Mouse (Mus musculus) left cerebral cortex, postnatal 4 days (tissue): ENCODE results near the gene Gm11733. TPM values are rescaled to one million over a fixed set of nuclear protein-coding genes. Genes with fewer than 3 reads are reported as not detected.

Experiments
- DNase-seq: peaks from one replicate; pipeline ENCODE4 v3.0.0-alpha.2; 2022
- intact Hi-C: fragments of 180-260 bp; cut with DNase I; formaldehyde crosslinking; loops from one replicate; pipeline ENCODE4 v1.15.1; 2025
- total RNA-seq, 2 experiments: library from RNA; stranded (reverse); gene quantifications; 2 replicates each; pipeline ENCODE4 v1.2.3; 2021

The Gm11733 gene
- total RNA-seq, 2 experiments from 2014 or later = not detected

DNA sequence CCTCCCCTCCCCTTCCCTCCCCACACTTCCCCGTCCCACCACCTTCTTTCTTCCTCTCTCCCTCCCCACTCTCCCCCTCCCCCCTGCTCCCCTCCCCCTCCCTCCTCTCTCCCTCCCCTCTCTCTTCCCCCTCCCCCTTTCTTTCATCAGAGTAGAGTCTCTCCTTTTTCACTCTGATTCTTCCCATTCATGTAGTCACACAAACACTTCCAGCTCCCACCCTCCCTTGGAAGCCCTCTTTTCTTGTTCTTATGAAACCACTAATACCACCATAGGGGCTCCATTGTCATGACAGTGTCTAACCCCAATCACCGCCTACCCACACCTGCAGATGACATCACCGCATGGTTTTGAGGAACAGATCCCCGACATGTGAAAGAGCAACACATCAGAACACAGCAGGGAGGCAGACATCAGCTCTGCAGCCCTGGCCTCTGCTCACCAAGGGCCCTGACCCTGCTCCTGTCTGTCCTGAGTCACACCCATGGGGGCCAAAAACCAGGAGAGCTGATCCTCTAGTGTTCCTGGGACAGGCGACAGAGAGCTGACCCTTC lies 7.5 kb upstream of the Gm11733 start:
- no peak for DNase-seq
- intact Hi-C loops = loop anchor here (10.0 kb wide), 2 partner anchors 82 to 178 kb away; partner anchors contain the start of gene Tnrc6c

GRCm38 (mm10) chr11:117478271-117479006 lies 5.7 kb upstream of the Gm11733 start:
- intact Hi-C loops = loop anchor here (10.0 kb wide), 2 partner anchors 84 to 176 kb away; partner anchors contain the start of gene Tnrc6c

DNA sequence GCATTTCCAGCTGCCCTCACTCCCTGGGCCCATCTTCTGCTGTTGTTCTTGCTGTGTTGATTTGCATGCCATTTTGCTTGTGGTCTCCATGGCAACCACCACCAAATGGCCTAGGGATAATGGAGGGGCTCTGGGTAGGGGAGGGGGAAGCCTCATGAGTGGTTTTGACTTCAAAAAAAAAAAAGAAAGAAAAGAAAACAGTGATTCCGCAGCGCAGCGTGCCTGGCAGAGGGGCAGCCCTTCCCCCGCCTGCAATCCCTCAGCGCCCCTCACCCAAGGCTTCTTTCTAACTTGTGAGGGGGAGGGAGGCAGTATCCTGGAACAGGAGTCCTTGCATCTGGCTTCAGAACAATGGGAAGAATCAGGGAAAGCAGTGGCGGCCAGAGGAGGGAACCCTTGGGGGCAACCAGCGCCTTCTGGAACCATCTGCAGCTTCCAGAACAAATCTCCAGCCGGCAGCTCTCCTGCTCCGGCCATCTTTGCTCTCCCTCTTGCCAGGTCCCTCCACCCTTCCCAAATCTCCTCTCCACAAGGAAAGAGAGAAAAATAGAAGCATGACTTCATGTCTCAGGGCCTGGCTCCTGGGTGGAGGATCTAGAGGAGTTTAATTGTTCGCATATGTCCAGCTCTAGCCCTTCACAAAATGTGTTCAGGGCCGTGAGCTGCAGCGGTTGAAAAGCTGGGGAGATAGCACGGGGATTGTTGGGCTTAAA lies 5.0 kb upstream of the Gm11733 start:
- intact Hi-C loops = loop anchor here (10.0 kb wide), 2 partner anchors 84 to 176 kb away; partner anchors contain the start of gene Tnrc6c
- DNase-seq = peak; percentile 70

More at GRCm38 (mm10) chr11:117478271-117479006, 5.7 kb upstream of the Gm11733 start:
- peak; percentile 96 for DNase-seq

- intact Hi-C loops = loop anchor here (10.0 kb wide), 3 partner anchors 85 to 175 kb away; partner anchors contain the start of gene Tnrc6c
- DNase-seq = peak; percentile 46
Measured at GRCm38 (mm10) chr11:117479746-117480145, 4.4 kb upstream of the Gm11733 start.

GRCm38 (mm10) chr11:117482300-117482676 lies 1.9 kb upstream of the Gm11733 start:
- no peak for DNase-seq
- intact Hi-C loops = loop anchor here (10.0 kb wide), 1 partner anchor 143 kb away; no protein-coding TSS in a partner anchor

DNA sequence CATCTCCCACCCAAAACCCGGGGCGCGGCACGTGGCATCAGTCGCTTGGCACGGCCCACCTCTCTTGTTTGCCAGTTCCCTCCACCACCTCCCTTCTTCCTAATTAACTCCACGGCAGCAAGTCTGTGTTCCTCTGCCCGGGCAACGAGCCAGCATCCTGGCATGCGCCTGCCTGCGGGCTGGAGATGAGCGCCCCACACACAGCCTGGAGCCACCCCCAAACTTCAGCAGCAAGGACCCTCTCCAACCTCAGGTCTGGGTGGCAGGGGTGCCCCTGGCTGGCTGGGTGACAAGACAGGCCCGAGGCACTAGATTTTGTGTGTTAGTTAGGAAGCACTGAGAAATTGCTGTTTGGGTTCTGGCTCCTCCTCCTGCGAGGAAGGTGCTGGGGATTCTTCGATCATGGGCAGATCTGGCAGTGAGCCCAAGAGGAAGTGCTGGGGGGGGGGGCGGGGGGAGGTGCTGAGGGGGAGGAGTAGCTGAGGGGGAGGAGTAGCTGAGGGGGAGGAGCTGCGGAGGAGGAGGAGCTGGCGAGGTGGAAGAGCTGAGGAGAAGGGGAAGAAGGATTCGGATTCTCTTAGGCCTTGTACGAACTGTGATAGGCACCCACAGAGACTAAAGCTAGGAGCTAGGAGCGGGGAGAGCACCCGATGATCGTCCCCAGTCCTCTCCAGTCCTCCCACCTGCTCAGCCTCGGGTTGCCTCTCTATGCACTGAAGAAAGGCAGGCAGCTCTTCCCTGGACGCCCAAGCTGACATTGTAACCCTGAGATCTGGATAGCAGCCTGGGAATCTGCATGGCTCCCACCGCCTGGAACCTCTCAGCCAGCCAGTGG lies 1.3 kb upstream of the Gm11733 start:
- peak; percentile 99 for DNase-seq
- intact Hi-C loops = loop anchor here (10.0 kb wide), 1 partner anchor 142 kb away; no protein-coding TSS in a partner anchor

DNA sequence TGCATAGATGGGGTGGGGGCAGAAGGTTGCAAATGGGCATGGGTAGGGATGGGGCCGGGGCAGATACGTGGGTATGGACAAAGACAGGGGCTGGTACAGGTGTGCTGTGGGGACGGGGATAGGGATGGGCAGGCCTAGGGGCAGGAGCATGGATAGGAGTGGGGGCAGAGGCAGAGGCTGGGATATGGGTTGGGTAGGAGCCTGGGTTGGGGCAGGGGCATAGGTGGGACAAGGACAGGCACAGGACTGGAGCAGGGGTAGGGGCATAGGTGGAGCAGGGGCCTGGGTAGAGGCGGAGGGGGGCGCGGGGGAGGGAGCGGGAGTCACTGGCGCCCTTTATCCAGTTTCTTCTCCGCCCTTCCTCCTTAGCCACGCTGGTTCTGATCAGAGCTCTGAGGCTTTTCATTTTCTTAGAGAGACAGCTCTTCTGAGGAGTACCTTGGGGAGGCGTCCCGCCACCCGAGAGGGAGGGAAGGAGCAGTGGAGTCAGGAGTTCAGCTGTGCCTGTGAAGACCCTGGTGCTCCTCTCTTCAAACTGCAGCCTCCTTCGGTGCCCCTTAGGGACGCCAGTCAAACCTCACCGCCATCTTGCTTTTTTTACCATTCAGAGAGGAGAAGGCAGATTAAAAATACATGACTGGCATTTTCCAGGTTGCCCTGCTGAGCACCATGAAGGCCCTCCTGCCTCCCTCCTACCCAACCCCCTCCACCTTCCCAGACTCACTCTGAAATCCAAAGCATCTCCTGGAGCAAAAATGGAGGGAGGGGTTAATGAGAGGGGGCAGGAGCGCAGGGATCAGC lies 7.4 kb downstream of the Gm11733 start:
- intact Hi-C loops = no loop called here
- DNase-seq = no peak

DNA sequence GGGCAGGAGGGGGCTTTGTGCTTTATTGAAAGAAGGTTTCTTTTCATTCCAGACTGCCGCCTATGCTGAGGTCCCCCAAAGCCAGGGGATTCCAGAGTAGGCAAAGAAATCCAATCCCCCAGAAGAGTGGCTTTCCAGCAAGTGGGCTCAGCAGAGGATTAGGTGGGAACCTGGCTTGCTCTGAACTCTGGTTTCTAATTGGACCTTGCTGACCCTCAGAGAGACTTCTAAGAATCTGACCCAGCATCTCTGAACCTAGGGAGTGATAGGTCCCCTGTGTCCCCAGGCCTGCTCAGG lies 8.0 kb downstream of the Gm11733 start:
- no peak for DNase-seq
- intact Hi-C loops = no loop called here

GRCm38 (mm10) chr11:117496812-117497211 lies 12.6 kb downstream of the Gm11733 start:
- intact Hi-C loops = no loop called here
- no peak for DNase-seq

GRCm38 (mm10) chr11:117497256-117498136 lies 13.3 kb downstream of the Gm11733 start:
- DNase-seq = peak; percentile 54
- intact Hi-C loops = no loop called here

GRCm38 (mm10) chr11:117498137-117498511 lies 14.0 kb downstream of the Gm11733 start:
- intact Hi-C loops = no loop called here
- no peak for DNase-seq

- intact Hi-C loops = no loop called here
- no peak for DNase-seq
Measured at GRCm38 (mm10) chr11:117508972-117509371, 24.8 kb downstream of the Gm11733 start.

DNA sequence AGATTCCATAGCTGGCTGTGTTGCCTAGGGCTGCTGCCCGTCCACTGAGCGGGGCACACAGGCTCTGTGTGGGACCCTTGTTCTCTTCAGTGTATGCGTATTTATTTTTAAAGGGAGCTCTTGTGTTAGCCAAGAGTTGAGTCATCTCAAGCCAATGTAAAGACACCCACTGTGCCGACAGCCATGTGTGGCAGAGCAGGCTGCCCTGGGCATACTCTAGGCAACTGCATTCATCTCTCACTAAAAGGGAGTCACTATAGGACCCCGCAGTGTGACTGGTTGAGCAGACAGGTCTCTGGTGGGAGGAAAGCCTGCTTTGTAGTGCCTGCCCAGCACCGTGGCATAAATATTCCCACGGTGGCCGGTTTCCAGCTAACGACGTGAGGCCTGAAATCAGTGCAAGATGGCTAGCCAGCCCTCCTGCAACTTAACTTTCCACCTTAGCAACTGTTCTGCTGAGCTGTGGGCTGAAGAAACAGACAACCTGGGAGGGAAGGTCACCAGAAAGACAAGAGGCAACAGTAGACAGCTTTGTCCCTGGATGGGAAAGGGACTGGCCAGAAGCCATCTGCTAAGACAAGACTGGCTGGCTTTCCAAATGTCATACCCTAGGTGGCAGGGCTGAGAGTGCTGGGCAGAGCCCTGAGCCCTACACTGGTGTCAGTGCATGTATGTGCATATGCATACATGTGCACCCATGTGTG lies 31.7 kb downstream of the Gm11733 start:
- intact Hi-C loops = no loop called here
- DNase-seq = peak; percentile 64

DNA sequence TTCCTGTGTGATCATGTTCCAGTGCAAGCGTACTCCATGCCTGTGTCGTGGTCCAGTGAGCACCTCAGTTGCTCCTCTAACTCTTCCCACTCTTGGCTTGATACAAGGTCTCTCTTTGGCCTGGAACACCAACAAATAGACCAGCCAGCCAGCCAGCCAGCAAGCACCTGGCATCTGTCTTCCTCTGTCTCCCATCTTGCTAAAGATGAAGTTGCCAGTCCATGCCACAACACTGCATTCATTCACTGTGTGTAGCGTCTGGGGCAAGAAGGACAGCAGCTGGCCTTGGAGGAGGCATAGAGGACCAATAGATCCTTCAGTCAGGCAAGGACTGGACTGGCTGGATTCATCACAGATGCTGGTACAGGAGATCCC lies 32.2 kb downstream of the Gm11733 start:
- no peak for DNase-seq
- intact Hi-C loops = no loop called here

GRCm38 (mm10) chr11:117521906-117522780 lies 38.0 kb downstream of the Gm11733 start:
- DNase-seq = no peak
- intact Hi-C loops = no loop called here

GRCm38 (mm10) chr11:117522879-117523519 lies 38.8 kb downstream of the Gm11733 start:
- intact Hi-C loops = no loop called here
- DNase-seq = peak; percentile 89
